Mouse (Mus musculus) retina, postnatal 7 days (tissue): ENCODE measurements at regions not wholly inside any gene's neighbourhood (a gene's known extent, or its start where the extent isn't known, plus 50 kb on each side); places are given as distances from the start of the nearest gene placed in this dataset.
"Not testable (repeated sequence)": the region's sequence is repeated elsewhere in the genome, so short reads cannot be mapped to it uniquely, and the experiment has no call there.

Experiments
- DNase-seq: peaks from one replicate; pipeline ENCODE4 v3.0.0-alpha.2; 2012; ENCODE audit warnings: low read depth, low spot score

DNA sequence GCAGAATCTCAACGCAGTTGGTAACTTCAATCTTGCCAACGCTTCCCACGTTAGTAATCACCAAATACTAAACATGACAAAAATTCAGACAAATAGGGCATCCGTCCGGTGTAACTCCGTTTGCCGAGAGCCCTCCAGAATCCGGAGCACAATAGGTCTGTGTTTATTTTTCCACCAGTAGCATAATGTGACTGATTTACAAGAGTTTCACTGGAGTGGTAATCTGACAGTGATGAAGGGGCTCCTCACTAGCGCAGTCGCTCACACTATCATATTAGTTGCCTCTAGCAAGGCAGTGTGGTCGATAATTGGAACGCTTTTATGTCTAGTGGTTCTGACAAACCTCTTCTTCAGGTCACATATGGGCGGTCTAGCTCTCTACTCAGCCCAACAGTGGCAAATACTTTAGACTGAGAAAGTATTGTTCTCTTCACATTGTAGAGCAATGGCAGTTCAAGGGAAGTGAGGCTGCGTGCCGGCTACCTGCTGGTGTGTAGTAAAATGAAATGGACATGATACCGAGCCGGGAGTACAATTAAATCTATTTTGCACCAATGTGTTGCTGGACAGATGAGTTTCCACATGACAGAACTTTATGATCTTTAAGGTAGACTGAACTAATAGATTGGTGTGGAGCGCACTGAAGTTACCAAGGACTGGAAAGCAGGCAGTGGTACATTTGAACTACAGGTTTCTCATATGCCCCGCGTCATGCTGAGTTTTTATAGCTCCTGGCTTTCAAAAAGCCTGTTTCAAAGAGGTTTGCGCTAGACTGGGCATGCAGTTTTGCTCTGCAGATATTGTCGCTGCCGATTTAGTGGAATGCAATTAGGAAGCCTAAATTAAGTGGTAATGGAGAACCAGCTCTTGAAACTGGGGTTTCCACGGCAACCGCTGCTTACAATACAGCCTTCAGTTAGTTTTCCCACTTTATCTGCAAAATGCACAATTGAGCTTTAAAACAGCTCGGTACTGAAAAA is 155.7 kb upstream of the Pou3f3 start:
- DNase-seq, result no peak

GRCm38 (mm10) chr1:42541991-42542390 is 153.6 kb upstream of the Pou3f3 start:
- no peak for DNase-seq

GRCm38 (mm10) chr1:42542846-42543549 is 152.6 kb upstream of the Pou3f3 start:
- no peak for DNase-seq

- DNase-seq, result no peak
Observed at GRCm38 (mm10) chr1:42546879-42547278, 148.7 kb upstream of the Pou3f3 start.

- DNase-seq, result no peak
Observed at GRCm38 (mm10) chr1:42557301-42557700, 138.3 kb upstream of the Pou3f3 start.

- DNase-seq, result no peak
Observed at GRCm38 (mm10) chr1:42567640-42568039, 127.9 kb upstream of the Pou3f3 start.

DNA sequence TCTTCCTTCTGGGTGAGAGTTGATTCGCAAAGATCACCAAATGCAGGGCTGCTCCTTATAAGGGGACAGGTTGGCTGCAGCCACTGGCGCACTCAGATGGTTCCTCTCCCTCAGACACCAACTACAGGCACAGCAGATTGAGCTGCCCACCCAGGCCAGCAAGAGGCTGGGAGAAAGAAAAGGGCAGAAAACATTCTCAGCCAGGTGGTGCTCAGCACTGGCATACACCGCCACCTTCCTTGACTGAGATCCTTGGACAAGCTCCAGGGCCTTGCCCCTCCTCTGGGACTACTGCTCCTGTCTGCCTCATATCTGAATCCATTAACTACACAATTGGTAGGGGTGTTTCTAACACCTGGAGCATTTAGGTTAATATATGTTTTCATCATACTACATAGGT is 110.4 kb upstream of the Pou3f3 start:
- no peak for DNase-seq

DNA sequence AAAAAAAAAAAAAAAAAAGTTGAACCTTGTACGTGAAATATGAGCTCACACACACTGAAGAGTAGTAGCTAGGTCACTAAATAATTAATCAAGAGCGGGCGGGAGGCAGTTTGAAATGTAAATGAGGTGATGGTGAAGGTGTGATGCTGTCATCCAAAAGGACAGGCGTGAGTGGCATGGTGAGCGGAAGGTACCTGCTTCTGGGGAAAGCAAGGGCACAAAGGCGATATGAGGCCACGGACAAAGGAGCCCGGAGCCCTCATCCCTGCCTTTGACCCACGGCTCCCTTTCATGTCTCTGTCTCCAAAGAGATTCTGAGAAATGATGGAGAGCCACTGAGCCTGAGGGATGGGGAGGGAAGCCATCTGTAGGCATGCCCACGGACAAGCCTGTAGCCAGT is 107.1 kb upstream of the Pou3f3 start:
- no peak for DNase-seq

- no peak for DNase-seq
Observed at GRCm38 (mm10) chr1:42589442-42589841, 106.1 kb upstream of the Pou3f3 start.

DNA sequence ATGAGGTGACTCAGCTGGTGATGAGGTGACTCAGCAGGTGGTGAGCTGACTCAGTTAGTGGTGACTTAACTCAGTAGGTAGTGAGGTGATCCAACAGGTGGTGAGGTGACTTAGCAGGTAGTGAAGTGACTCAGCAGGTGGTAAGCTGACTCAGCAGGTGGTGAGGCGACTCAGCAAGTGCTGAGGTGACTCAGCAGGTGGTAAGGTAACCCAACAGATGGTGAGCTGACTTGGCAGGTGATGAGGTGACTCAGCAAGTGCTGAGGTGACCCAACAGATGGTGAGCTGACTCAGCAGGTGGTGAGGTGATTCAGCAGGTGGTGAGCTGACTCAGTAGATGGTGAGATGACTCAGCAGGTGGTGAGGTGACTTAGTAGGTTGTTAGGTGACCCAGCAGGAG is 103.7 kb upstream of the Pou3f3 start:
- no peak for DNase-seq

DNA sequence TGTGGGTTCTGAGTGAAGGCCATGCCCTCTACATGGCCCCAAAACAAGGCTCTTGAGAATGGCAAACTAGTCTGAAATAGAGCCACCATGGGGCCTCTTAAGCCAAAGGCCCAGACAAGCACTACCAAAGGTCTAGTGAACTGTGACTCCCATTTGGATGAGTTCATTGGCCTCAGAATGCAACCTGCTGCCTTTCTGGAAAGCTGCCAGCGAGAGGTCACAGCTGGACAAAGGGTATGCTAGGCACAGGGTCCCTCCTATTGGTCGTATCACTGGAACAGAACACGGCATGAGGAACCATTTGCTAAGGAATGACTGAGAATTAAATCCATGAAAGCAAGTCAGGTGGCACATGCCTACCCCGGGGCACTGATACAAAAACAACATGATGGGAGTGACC is 98.5 kb upstream of the Pou3f3 start:
- DNase-seq, result no peak

GRCm38 (mm10) chr1:42599238-42599637 is 96.3 kb upstream of the Pou3f3 start:
- no peak for DNase-seq

GRCm38 (mm10) chr1:42606251-42606650 is 89.3 kb upstream of the Pou3f3 start:
- no peak for DNase-seq

DNA sequence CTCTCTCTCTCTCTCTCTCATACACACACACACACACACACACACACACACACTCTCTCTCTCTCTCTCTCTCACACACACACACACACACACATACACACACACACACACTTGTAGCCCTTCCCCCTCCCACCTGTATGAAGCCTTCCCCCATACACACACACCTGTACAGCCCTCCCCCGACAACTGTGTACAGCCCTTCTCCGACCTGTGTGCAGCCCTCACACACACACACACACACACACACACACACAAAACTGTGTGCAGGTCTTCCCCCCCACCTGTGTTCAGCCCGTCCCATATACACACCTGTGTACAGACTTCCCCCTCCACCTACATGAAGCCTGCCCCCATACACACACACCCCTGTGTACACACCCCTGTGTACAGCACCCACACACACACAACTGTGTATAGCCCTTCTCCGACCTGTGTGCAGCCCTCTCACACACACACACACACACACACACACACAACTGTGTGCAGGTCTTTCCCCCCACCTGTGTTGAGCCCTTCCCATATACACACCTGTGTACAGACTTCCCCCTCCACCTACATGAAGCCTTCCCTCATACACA is 88.0 kb upstream of the Pou3f3 start:
- DNase-seq, result not testable (repeated sequence)

GRCm38 (mm10) chr1:42623766-42624165 is 71.8 kb upstream of the Pou3f3 start:
- no peak for DNase-seq

- no peak for DNase-seq
Observed at GRCm38 (mm10) chr1:42628800-42629199, 66.8 kb upstream of the Pou3f3 start.

DNA sequence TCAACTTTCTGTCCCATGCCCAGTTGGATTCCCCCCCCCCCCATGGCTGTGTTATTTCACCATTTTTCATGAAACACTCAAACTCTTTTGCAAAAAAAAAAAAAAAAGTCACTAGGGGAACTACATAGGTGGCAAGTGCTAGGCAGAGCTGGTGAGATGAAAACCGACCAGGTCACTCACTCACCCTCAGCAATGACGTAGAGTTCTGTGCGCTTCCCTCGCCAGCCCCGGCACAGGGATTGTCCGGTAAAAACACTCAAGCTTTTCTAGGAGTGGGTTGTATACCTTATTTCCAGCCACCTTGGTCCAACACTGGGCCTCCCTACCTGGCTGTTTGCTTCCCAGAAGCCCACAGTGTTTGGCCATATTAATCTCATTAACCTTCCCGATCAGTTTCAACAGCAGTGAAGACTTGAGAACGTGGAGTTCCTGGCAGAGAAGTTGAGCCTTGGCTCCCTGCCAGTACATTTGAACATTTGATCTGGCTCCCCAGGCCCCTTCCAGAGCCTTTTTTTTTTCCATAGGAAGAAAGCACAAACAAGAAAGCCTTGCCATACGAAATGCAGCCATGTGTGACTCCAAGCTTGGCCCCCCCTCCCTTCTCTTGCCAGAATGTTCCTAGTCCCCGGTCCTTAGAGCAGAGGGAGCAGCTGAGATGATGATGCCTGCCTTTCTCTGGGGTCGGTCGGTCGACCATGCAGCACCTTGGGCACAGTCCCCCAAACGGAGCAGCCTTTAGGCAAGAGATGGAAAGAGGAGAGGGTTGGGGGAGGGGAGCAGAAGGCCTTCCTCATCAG is 65.9 kb upstream of the Pou3f3 start:
- DNase-seq, result no peak

DNA sequence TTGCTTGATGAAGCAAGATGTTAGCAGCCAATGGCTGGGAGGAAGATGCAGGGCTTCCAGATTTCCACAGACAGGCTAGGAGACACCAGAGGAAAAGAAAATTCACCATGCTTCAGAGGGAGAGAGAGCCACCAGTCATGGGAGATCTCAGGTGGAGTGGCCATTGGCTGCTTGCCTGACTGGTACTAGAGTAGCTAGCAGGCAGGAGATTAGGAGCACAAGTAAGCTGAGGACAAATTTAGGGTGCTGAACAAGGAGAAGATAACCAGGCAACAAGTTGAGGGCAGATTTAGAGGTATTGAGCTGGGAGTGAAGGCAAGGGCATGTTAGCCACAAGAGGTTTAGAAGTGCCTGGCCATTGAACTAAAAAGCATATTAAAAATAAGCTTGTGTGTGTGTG is 63.3 kb upstream of the Pou3f3 start:
- DNase-seq, result no peak

DNA sequence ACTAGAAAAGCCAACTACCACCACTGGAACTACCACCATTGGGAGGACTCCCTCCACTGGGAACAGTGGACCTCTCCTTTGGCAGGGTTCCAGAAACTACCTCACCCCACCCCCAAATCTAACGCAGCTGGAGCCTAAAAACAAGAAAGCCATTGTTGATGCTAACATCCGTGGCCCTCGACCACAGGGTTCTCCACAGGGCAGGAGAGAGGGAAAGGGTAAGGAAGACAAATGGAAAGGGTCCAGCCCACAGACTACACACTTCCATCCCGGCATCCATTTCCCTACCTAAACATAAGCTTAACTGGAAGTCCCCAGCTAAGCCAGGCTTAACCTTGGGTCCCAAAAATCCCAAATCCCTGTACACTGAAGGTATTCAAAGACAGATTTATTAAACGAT is 59.0 kb upstream of the Pou3f3 start:
- no peak for DNase-seq
